Mouse (Mus musculus) layer of hippocampus, postnatal 14 days (tissue): Measurements from ENCODE around the gene Slc44a5. TPM values are rescaled to one million over a fixed set of nuclear protein-coding genes. Genes with fewer than 3 reads are reported as not detected.
A peak's percentile ranks its signal among the peaks of the same experiment; 100 is the strongest.

Source experiments
- DNase-seq, 2 experiments: peaks; one replicate each; pipeline ENCODE4 v3.0.0; 2021 to 2022; ENCODE audit warnings: low spot score in 2 of 2, mixed read lengths in 1 of 2
- total RNA-seq, 2 experiments: library from RNA; stranded (reverse); gene quantifications; 2 replicates each; pipeline ENCODE4 v1.2.3; 2021

Slc44a5 gene
- total RNA-seq, 2 experiments from 2014 or later, result 43.2 to 44.9 TPM

GRCm38 (mm10) chr3:154209776-154210430 lies 236.7 kb downstream of the Slc44a5 start:
- DNase-seq, result no peak

GRCm38 (mm10) chr3:154210431-154211055 lies 237.3 kb downstream of the Slc44a5 start:
- DNase-seq, result no peak

GRCm38 (mm10) chr3:154212551-154212950 lies 239.3 kb downstream of the Slc44a5 start:
- DNase-seq, result no peak

GRCm38 (mm10) chr3:154215309-154215708 lies 242.1 kb downstream of the Slc44a5 start:
- DNase-seq, result no peak

GRCm38 (mm10) chr3:154215779-154216178 lies 242.5 kb downstream of the Slc44a5 start:
- no peak for DNase-seq

GRCm38 (mm10) chr3:154222141-154222591 lies 248.9 kb downstream of the Slc44a5 start:
- peak in 1 of 2 experiments; percentile 25 for DNase-seq

- DNase-seq, result no peak
Measured at GRCm38 (mm10) chr3:154222688-154223087, 249.5 kb downstream of the Slc44a5 start.

- DNase-seq, result peak; percentile 81 to 88
Measured at GRCm38 (mm10) chr3:154226100-154226752, 253.0 kb downstream of the Slc44a5 start.

GRCm38 (mm10) chr3:154244932-154245331 lies 271.7 kb downstream of the Slc44a5 start:
- DNase-seq, result no peak

- DNase-seq, result no peak
Measured at GRCm38 (mm10) chr3:154251486-154251885, 278.2 kb downstream of the Slc44a5 start.

- DNase-seq, result no peak
Measured at GRCm38 (mm10) chr3:154252219-154252618, 279.0 kb downstream of the Slc44a5 start.

- DNase-seq, result peak; percentile 38 to 39
Measured at GRCm38 (mm10) chr3:154254187-154254586, 281.0 kb downstream of the Slc44a5 start.

- no peak for DNase-seq
Measured at GRCm38 (mm10) chr3:154257312-154257711, 284.1 kb downstream of the Slc44a5 start.

GRCm38 (mm10) chr3:154268313-154268712 lies 295.1 kb downstream of the Slc44a5 start:
- DNase-seq, result no peak

GRCm38 (mm10) chr3:154269757-154270366 lies 296.6 kb downstream of the Slc44a5 start:
- peak; percentile 70 to 77 for DNase-seq

GRCm38 (mm10) chr3:154274681-154275080 lies 301.4 kb downstream of the Slc44a5 start:
- no peak for DNase-seq

- DNase-seq, result no peak
Measured at GRCm38 (mm10) chr3:154284260-154284659, 311.0 kb downstream of the Slc44a5 start.

GRCm38 (mm10) chr3:154285351-154285750 lies 312.1 kb downstream of the Slc44a5 start:
- no peak for DNase-seq

GRCm38 (mm10) chr3:154287217-154287616 lies 314.0 kb downstream of the Slc44a5 start:
- no peak for DNase-seq

- no peak for DNase-seq
Measured at GRCm38 (mm10) chr3:154288429-154289069, 315.3 kb downstream of the Slc44a5 start.

- DNase-seq, result no peak
Measured at GRCm38 (mm10) chr3:154290351-154290750, 317.1 kb downstream of the Slc44a5 start.
